Mouse (Mus musculus): ENCODE results near the gene Cbarp. TPM values are rescaled to one million over a fixed set of nuclear protein-coding genes. Genes with fewer than 3 reads are reported as not detected.

Cbarp gene
- polyA plus RNA-seq, 1 experiment from 2014 or later, result 0.65 TPM

- Histone ChIP-seq H3K9ac (ENCODE audit: low read depth, low read length) (no peak overlapping the region), H3K4me3 (ENCODE audit: low read depth, low read length) (no peak overlapping the region), H3K27me3 (ENCODE audit: control insufficient read depth, insufficient read depth, low read depth, low read length) (peaks cover 36% of the 10 kb centered on the region), H3K9me3 (replicated peaks; ENCODE audit: control insufficient read depth, low read length) (no peaks in the 10 kb centered on the region), H3K4me1 (ENCODE audit: control insufficient read depth, low read depth, low read length) (peaks cover 19% of the 10 kb centered on the region), H3K27ac (ENCODE audit: low read length) (no peak overlapping the region), H3K4me2 (ENCODE audit: low read depth, low read length) (no peak overlapping the region), H3K36me3 (ENCODE audit: control insufficient read depth, insufficient read depth) (no peaks in the 10 kb centered on the region)
- ATAC-seq (ENCODE audit: low read depth), result no peak
- WGBS (ENCODE audit: insufficient replicate concordance), result 64% methylated on average over 7 of the region's 7 CpGs
Measured at GRCm38 (mm10) chr10:80177441-80178279, 37.0 kb upstream of the Cbarp start.

- 65% methylated on average over 5 of the region's 5 CpGs for WGBS (ENCODE audit: insufficient replicate concordance)
- Histone ChIP-seq H3K4me1 (ENCODE audit: control insufficient read depth, low read depth, low read length) (peaks cover 27% of the 10 kb centered on the region), H3K4me3 (ENCODE audit: low read depth, low read length) (no peak overlapping the region), H3K36me3 (ENCODE audit: control insufficient read depth, insufficient read depth) (peaks cover 9% of the 10 kb centered on the region), H3K27me3 (ENCODE audit: control insufficient read depth, insufficient read depth, low read depth, low read length) (peaks cover 36% of the 10 kb centered on the region), H3K27ac (ENCODE audit: low read length) (no peak overlapping the region), H3K4me2 (ENCODE audit: low read depth, low read length) (no peak overlapping the region), H3K9ac (ENCODE audit: low read depth, low read length) (no peak overlapping the region), H3K9me3 (replicated peaks; ENCODE audit: control insufficient read depth, low read length) (no peaks in the 10 kb centered on the region; the same call in 1 of the 2 replicates)
- ATAC-seq (ENCODE audit: low read depth), result no peak
Measured at GRCm38 (mm10) chr10:80176270-80176834, 35.7 kb upstream of the Cbarp start.

- Histone ChIP-seq H3K36me3 (ENCODE audit: control insufficient read depth, insufficient read depth) (peaks cover 15% of the 10 kb centered on the region), H3K4me1 (ENCODE audit: control insufficient read depth, low read depth, low read length) (peaks cover 27% of the 10 kb centered on the region), H3K27me3 (ENCODE audit: control insufficient read depth, insufficient read depth, low read depth, low read length) (peaks cover 31% of the 10 kb centered on the region), H3K9ac (ENCODE audit: low read depth, low read length) (no peak overlapping the region), H3K4me2 (ENCODE audit: low read depth, low read length) (no peak overlapping the region), H3K4me3 (ENCODE audit: low read depth, low read length) (no peak overlapping the region), H3K9me3 (replicated peaks; ENCODE audit: control insufficient read depth, low read length) (no peaks in the 10 kb centered on the region; the same call in 1 of the 2 replicates), H3K27ac (ENCODE audit: low read length) (no peak overlapping the region)
- 26% methylated on average over 4 of the region's 4 CpGs for WGBS (ENCODE audit: insufficient replicate concordance)
- no peak for ATAC-seq (ENCODE audit: low read depth)
Measured at GRCm38 (mm10) chr10:80175536-80176269, 35.1 kb upstream of the Cbarp start.

- no peak overlapping the region for H3K9ac ChIP-seq (ENCODE audit: low read depth, low read length)
- H3K36me3 ChIP-seq (ENCODE audit: control insufficient read depth, insufficient read depth), result peaks cover 25% of the 10 kb centered on the region
- peaks cover 25% of the 10 kb centered on the region for H3K4me1 ChIP-seq (ENCODE audit: control insufficient read depth, low read depth, low read length)
- H3K4me2 ChIP-seq (ENCODE audit: low read depth, low read length), result no peak overlapping the region
- no peak for ATAC-seq (ENCODE audit: low read depth)
- H3K4me3 ChIP-seq (ENCODE audit: low read depth, low read length), result no peak overlapping the region
- H3K27me3 ChIP-seq (ENCODE audit: control insufficient read depth, insufficient read depth, low read depth, low read length), result peaks cover 21% of the 10 kb centered on the region
- H3K27ac ChIP-seq (ENCODE audit: low read length), result no peak overlapping the region
- H3K9me3 ChIP-seq (replicated peaks; ENCODE audit: control insufficient read depth, low read length), result no peaks in the 10 kb centered on the region; the same call in 1 of the 2 replicates
- WGBS (ENCODE audit: insufficient replicate concordance), result 29% methylated on average over 2 of the region's 2 CpGs
Measured at GRCm38 (mm10) chr10:80174705-80175104, 34.1 kb upstream of the Cbarp start.

GRCm38 (mm10) chr10:80173955-80174640, 33.5 kb upstream of the Cbarp start:
- Histone ChIP-seq H3K9ac (ENCODE audit: low read depth, low read length) (no peak overlapping the region), H3K9me3 (replicated peaks; ENCODE audit: control insufficient read depth, low read length) (no peaks in the 10 kb centered on the region; the same call in 1 of the 2 replicates), H3K4me2 (ENCODE audit: low read depth, low read length) (no peak overlapping the region), H3K36me3 (ENCODE audit: control insufficient read depth, insufficient read depth) (peaks cover 26% of the 10 kb centered on the region), H3K27ac (ENCODE audit: low read length) (no peak overlapping the region; the same call in 1 of the 2 replicates), H3K4me3 (ENCODE audit: low read depth, low read length) (no peak overlapping the region), H3K27me3 (ENCODE audit: control insufficient read depth, insufficient read depth, low read depth, low read length) (peaks cover 15% of the 10 kb centered on the region), H3K4me1 (ENCODE audit: control insufficient read depth, low read depth, low read length) (peaks cover 23% of the 10 kb centered on the region)
- ATAC-seq (ENCODE audit: low read depth), result no peak
- WGBS (ENCODE audit: insufficient replicate concordance), result 76% methylated on average over 10 of the region's 10 CpGs

GRCm38 (mm10) chr10:80173358-80173757, 32.7 kb upstream of the Cbarp start:
- Histone ChIP-seq H3K4me3 (ENCODE audit: low read depth, low read length) (peak overlapping the region; percentile 84), H3K9me3 (replicated peaks; ENCODE audit: control insufficient read depth, low read length) (no peaks in the 10 kb centered on the region; the same call in 1 of the 2 replicates), H3K4me1 (ENCODE audit: control insufficient read depth, low read depth, low read length) (peaks cover 30% of the 10 kb centered on the region), H3K27ac (ENCODE audit: low read length) (peak overlapping the region; percentile 90), H3K4me2 (ENCODE audit: low read depth, low read length) (peak overlapping the region; percentile 83), H3K27me3 (ENCODE audit: control insufficient read depth, insufficient read depth, low read depth, low read length) (peaks cover 8% of the 10 kb centered on the region), H3K9ac (ENCODE audit: low read depth, low read length) (peak overlapping the region; percentile 72), H3K36me3 (ENCODE audit: control insufficient read depth, insufficient read depth) (peaks cover 26% of the 10 kb centered on the region)
- ATAC-seq (ENCODE audit: low read depth), result no peak
- 2% methylated on average over 11 of the region's 11 CpGs for WGBS (ENCODE audit: insufficient replicate concordance)

GRCm38 (mm10) chr10:80172527-80173292, 32.1 kb upstream of the Cbarp start, which contains the start of gene 1600002K03Rik:
Gene 1600002K03Rik, plus strand, starts transcription at chr10:80172944.
- 3% methylated on average over 35 of the region's 35 CpGs for WGBS (ENCODE audit: insufficient replicate concordance)
- Histone ChIP-seq H3K4me3 (ENCODE audit: low read depth, low read length) (peak within 1 kb of the TSS; percentile 84), H3K4me1 (ENCODE audit: control insufficient read depth, low read depth, low read length) (peaks cover 30% of the 10 kb centered on the region), H3K36me3 (ENCODE audit: control insufficient read depth, insufficient read depth) (peaks cover 26% of the 10 kb centered on the region), H3K9ac (ENCODE audit: low read depth, low read length) (peak within 1 kb of the TSS; percentile 72), H3K27me3 (ENCODE audit: control insufficient read depth, insufficient read depth, low read depth, low read length) (peaks cover 2% of the 10 kb centered on the region; the same call in 1 of the 2 replicates), H3K4me2 (ENCODE audit: low read depth, low read length) (peak within 1 kb of the TSS; percentile 83), H3K9me3 (replicated peaks; ENCODE audit: control insufficient read depth, low read length) (no peaks in the 10 kb centered on the region; the same call in 1 of the 2 replicates), H3K27ac (ENCODE audit: low read length) (peak within 1 kb of the TSS; percentile 90)
- ATAC-seq (ENCODE audit: low read depth), result peak; percentile 70

All from liver, embryonic 16.5 days (tissue).